Mouse (Mus musculus) C2C12 (cell line): ENCODE data around the gene Olfml3. TPM values are rescaled to one million over a fixed set of nuclear protein-coding genes. Genes with fewer than 3 reads are reported as not detected.

ENCODE experiments used
- H3K27me3 ChIP-seq: one replicate; pipeline ENCODE4 v1.6.1; 2011; ENCODE audit not compliant: control insufficient read depth, insufficient read depth, insufficient read length
- H3K36me3 ChIP-seq: one replicate; pipeline ENCODE4 v1.6.1; 2011; ENCODE audit not compliant: control insufficient read depth, insufficient read depth
- H3K4me3 ChIP-seq: one replicate; pipeline ENCODE4 v1.5.1; 2011; ENCODE audit warnings: mild to moderate bottlenecking, control low read depth; ENCODE audit not compliant: poor library complexity, insufficient read depth, severe bottlenecking
- H3K79me2 ChIP-seq: one replicate; pipeline ENCODE4 v1.6.1; 2011; ENCODE audit not compliant: control insufficient read depth, insufficient read depth
- H3K79me3 ChIP-seq: one replicate; pipeline ENCODE4 v1.6.1; 2011; ENCODE audit warnings: low read depth, control low read depth
- H3ac ChIP-seq: one replicate; pipeline ENCODE3; 2011; ENCODE audit warnings: low read depth; ENCODE audit not compliant: control insufficient read depth, insufficient read length
- CEBPB ChIP-seq: IDR thresholded peaks from one replicate; pipeline ENCODE4 v1.6.1; 2011; ENCODE audit warnings: low read depth, mild to moderate bottlenecking, control low read depth, moderate library complexity
- CTCF ChIP-seq: IDR thresholded peaks from one replicate; pipeline ENCODE4 v1.5.1; 2011; ENCODE audit not compliant: control insufficient read depth, insufficient read depth, insufficient read length
- FOSL1 ChIP-seq: IDR thresholded peaks from one replicate; pipeline ENCODE4 v1.8.0; 2011; ENCODE audit warnings: mild to moderate bottlenecking, low read length; ENCODE audit not compliant: poor library complexity, insufficient read depth, severe bottlenecking
- MAX ChIP-seq: IDR thresholded peaks from one replicate; pipeline ENCODE4 v1.6.1; 2011; ENCODE audit warnings: mild to moderate bottlenecking, control low read depth
- MYOD1 ChIP-seq: IDR thresholded peaks from one replicate; pipeline ENCODE4 v1.6.1; 2011; ENCODE audit warnings: low read depth; ENCODE audit not compliant: control insufficient read depth, insufficient read length
- MYOG ChIP-seq: IDR thresholded peaks from one replicate; pipeline ENCODE4 v1.6.1; 2011; ENCODE audit not compliant: control insufficient read depth, insufficient read length; ENCODE audit errors: extremely low read depth
- USF1 ChIP-seq: IDR thresholded peaks from one replicate; pipeline ENCODE4 v1.6.1; 2011; ENCODE audit warnings: low read depth, mild to moderate bottlenecking, control low read depth, moderate library complexity
- long read RNA-seq, 2 experiments: library from polyadenylated mRNA; unstranded; transcript quantifications; one replicate each; pipeline ENCODE4 v2.0.0; 2019 to 2020
- polyA plus RNA-seq: library from polyadenylated mRNA; unstranded; fragments of >200 nt; fragmentation: generic; extraction: Trizol; gene quantifications from one replicate; pipeline ENCODE4 v1.2.1, GENCODE M21; 2012; ENCODE audit warnings: missing spikeins

Olfml3 gene
- polyA plus RNA-seq, result 7.5 TPM
- long read RNA-seq, experiment 1, full-length matches to known transcripts, result 94 of 100 reads
- long read RNA-seq, experiment 1, partial matches to known transcripts, result 0 of 100 reads
- long read RNA-seq, experiment 1, other reads (novel, unspliced or antisense), result 6 of 100 reads
- long read RNA-seq, experiment 2, full-length matches to known transcripts, result 67 of 69 reads
- long read RNA-seq, experiment 2, partial matches to known transcripts, result 0 of 69 reads
- long read RNA-seq, experiment 2, other reads (novel, unspliced or antisense), result 2 of 69 reads

DNA sequence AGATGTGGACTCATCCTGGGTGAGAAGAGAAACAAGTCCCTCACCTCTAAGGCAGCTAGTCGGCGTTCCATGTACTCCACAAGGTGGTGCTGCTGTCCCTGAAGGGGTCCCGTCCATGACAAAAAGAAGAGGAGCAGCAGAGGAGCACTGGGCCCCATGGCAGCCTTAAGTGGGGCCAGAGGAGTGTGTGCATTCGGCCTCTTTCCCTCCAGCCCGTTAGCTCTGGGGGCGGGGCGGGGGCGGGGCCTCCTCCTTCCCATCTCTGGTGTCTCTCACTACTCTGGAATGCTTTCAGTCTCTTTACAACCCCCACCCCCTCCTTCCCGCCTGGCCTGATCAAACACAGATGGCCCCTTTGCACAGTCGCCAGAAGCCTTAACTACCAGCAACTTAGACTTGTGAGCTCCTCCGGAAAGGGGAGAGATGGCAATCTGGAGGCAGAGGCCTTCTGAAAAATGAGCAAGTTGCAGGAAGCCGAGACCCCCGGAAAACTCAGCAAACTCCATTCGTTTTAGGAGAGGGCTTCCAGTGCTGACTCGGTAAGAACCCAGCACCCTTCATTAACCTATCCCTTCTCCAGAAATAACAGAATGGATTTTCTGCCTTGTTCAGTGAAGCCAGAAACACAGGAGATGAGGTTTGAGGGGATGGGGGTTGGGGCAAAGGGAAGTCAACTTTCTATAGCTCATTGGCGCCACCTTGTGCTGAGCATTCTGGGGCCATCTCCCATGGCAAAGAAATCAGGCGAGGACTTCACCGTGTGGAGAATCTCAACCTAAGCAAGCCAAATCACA, at the start of gene Olfml3:
Olfml3 (minus strand) TSS at position 224 of the 794 bp plus-strand sequence.
- Histone ChIP-seq H3K4me3 (no peak within 1 kb of the TSS), H3K36me3 (peaks cover 6% of the 10 kb centered on the region), H3ac (no peak within 1 kb of the TSS), H3K79me2 (peaks cover 8% of the 10 kb centered on the region), H3K79me3 (peaks cover 2% of the 10 kb centered on the region), H3K27me3 (no peaks in the 10 kb centered on the region)
- TF ChIP-seq FOSL1, result no peak
- peak; percentile 17 for TF ChIP-seq MAX
- TF ChIP-seq CTCF, result peak; percentile 70

DNA sequence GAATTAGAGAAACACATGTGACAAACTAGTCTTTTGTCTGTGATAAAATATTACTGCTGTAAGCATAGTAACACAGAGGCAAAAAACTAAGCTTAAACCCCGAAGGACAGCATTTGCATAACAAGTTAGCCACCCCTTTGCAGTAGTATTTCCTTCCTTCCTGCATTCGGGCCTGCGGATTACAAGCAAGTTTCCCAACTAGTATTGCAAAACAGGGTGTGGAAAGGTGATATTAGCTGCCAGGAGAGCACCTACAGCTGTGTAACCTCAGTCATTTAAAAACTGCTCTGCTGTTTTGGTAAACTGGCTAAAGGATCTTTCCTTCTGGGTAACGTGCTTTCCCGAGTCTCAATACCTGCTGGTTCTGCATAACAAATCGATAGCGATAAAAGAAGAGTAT, 49.4 kb upstream of the Olfml3 start:
- peaks cover 76% of the 10 kb centered on the region for H3K79me3 ChIP-seq
- TF ChIP-seq CEBPB (no peak), MYOD1 (no peak), CTCF (no peak), FOSL1 (no peak), MAX (no peak), USF1 (no peak)
- no peaks in the 10 kb centered on the region for H3K27me3 ChIP-seq
- peaks cover 88% of the 10 kb centered on the region for H3K79me2 ChIP-seq
- H3K36me3 ChIP-seq, result no peaks in the 10 kb centered on the region
- H3K4me3 ChIP-seq, result no peak overlapping the region
- no peak overlapping the region for H3ac ChIP-seq

DNA sequence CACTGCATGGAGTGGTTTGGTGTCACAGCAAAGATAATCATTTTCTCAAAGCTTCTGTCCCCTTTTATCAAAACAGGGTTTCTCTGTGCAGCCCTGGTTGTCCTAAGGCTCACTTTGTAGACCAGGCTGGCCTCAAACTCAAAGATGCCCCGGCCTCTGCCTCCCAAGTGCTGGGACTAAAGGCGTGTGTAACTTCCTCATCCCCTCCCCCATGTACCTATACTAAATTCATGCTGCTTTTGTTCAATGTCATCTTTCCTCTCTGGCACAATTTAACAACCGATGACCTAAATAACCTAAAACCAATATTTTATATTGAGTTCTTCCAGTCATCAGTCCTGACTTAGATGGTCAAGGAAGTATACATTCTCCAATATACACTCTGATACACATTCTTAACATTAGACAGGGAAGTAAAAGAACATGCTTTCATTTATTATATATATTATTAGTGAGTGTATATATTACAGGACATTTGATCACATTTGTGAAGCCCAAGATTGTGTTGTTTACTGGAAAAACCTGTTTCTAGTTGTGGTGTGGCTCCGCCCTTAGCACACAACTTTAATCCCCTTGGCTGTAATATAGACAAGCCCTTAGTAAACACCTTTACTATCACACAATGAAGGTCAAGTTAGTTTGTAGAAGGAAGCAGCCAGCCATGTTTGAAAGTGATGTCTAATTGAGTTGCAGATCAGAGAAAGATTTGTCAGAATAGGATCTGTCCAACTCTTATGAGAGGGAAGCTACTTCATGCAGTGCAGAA, 45.2 kb upstream of the Olfml3 start:
- peaks cover 100% of the 10 kb centered on the region for H3K79me2 ChIP-seq

DNA sequence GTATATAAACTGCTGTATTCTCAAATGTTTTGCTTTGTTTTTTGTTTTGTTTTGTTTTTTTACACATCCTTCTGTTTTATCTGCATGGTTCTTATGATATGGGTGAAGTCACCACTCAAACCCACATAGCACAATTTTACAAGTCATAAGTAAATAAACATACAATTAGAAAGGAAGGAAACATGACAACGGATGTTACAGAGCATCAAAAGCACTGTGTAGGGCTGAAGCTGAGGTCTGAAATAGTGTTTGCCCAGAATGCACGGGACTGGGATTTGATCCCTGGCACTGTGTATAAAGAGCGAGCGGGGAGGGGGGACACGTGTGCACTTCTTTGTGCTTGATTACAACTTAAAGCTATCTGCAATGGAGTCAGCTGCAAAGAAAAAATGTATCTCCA, 43.0 kb upstream of the Olfml3 start:
- peaks cover 93% of the 10 kb centered on the region for H3K79me2 ChIP-seq
- H3K4me3 ChIP-seq, result no peak overlapping the region
- H3K27me3 ChIP-seq, result no peaks in the 10 kb centered on the region
- TF ChIP-seq CTCF, result no peak
- no peak for TF ChIP-seq MAX
- no peak for TF ChIP-seq CEBPB
- no peak for TF ChIP-seq MYOD1
- no peak for TF ChIP-seq FOSL1
- no peak for TF ChIP-seq USF1
- TF ChIP-seq MYOG, result no peak
- H3ac ChIP-seq, result no peak overlapping the region
- H3K36me3 ChIP-seq, result peaks cover 21% of the 10 kb centered on the region
- peaks cover 72% of the 10 kb centered on the region for H3K79me3 ChIP-seq

More for the DNA sequence above, 45.2 kb upstream of the Olfml3 start:
- no peak overlapping the region for H3K4me3 ChIP-seq
- peaks cover 92% of the 10 kb centered on the region for H3K79me3 ChIP-seq
- no peaks in the 10 kb centered on the region for H3K27me3 ChIP-seq
- H3K36me3 ChIP-seq, result peaks cover 6% of the 10 kb centered on the region
- no peak for TF ChIP-seq MAX
- no peak for TF ChIP-seq FOSL1
- no peak for TF ChIP-seq USF1
- H3ac ChIP-seq, result no peak overlapping the region

DNA sequence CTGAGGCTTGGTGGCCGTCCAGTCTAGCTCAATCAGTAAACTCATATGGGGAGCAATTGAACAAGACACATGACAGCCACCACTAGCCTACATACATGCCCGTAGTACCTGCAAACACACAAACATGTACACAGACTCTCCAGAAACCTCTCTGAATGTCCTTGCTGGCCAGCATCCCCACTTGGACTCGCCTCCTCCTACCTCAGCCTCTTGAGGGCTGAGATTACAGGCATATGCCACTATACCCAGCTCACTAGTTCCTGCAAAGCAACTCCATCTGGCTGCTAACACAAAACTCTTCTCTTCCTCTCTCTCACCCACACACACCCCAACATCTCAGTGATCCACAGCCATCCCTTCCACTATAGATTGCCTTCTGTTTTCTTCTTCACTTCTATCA, 42.5 kb upstream of the Olfml3 start:
- no peak overlapping the region for H3K4me3 ChIP-seq
- H3K27me3 ChIP-seq, result no peaks in the 10 kb centered on the region
- H3K79me3 ChIP-seq, result peaks cover 68% of the 10 kb centered on the region
- peaks cover 92% of the 10 kb centered on the region for H3K79me2 ChIP-seq
- H3ac ChIP-seq, result no peak overlapping the region
- peaks cover 21% of the 10 kb centered on the region for H3K36me3 ChIP-seq
- TF ChIP-seq MAX (no peak), MYOD1 (no peak), CEBPB (no peak), MYOG (no peak), FOSL1 (no peak), CTCF (no peak), USF1 (no peak)
